Mouse (Mus musculus) heart, embryonic 10.5 days (tissue): ENCODE measurements around the gene Mad1l1. TPM values are rescaled to one million over a fixed set of nuclear protein-coding genes. Genes with fewer than 3 reads are reported as not detected.

Experiments used
- DNase-seq: peaks from one replicate; pipeline ENCODE4 v3.0.0-alpha.2; 2017; ENCODE audit warnings: low spot score
- H3K27ac ChIP-seq: fragments of 300-500 bp; sonication (generic); 2 replicates; pipeline ENCODE4 v1.5.1; 2016; ENCODE audit warnings: mild to moderate bottlenecking
- H3K27me3 ChIP-seq: fragments of 300-500 bp; sonication (generic); 2 replicates; pipeline ENCODE4 v1.6.1; 2016; ENCODE audit warnings: mild to moderate bottlenecking; ENCODE audit not compliant: poor library complexity, insufficient read depth, severe bottlenecking
- H3K36me3 ChIP-seq: fragments of 300-500 bp; sonication (generic); 2 replicates; pipeline ENCODE4 v1.6.1; 2016; ENCODE audit warnings: mild to moderate bottlenecking, moderate library complexity
- H3K4me1 ChIP-seq: fragments of 300-500 bp; sonication (generic); 2 replicates; pipeline ENCODE4 v1.6.1; 2016; ENCODE audit warnings: mild to moderate bottlenecking
- H3K4me3 ChIP-seq: fragments of 300-500 bp; sonication (generic); 2 replicates; pipeline ENCODE4 v1.5.1; 2016; ENCODE audit warnings: mild to moderate bottlenecking, moderate library complexity
- H3K9me3 ChIP-seq: fragments of 300-500 bp; sonication (generic); 2 replicates; pipeline ENCODE4 v1.6.1; 2016; ENCODE audit warnings: mild to moderate bottlenecking, moderate library complexity
- WGBS: fragments of 180-500 bp; shearing (Covaris S2); methylation state at CpG from one replicate; pipeline ENCODE4 v1.1.7; 2016; 5-methylcytosine and 5-hydroxymethylcytosine counted together
- polyA plus RNA-seq: library from polyadenylated mRNA; unstranded; fragments of >200 nt; fragmentation: Nextera tagmentation; extraction: Ambion mirVana; gene quantifications from 2 replicates; pipeline ENCODE4 v1.2.1, GENCODE M21; 2016

Gene Mad1l1
- polyA plus RNA-seq, 1 experiment from 2014 or later, result 43.5 TPM

GRCm38 (mm10) chr5:140346050-140346449, 24.7 kb upstream of the Mad1l1 start:
- Histone ChIP-seq H3K27me3 (no peaks in the 10 kb centered on the region), H3K36me3 (peaks cover 66% of the 10 kb centered on the region), H3K4me1 (peaks cover 6% of the 10 kb centered on the region; the same call in 1 of the 2 replicates), H3K27ac (no peak overlapping the region), H3K4me3 (no peak overlapping the region), H3K9me3 (no peaks in the 10 kb centered on the region)
- 69% methylated on average over 1 of the region's 1 CpGs for WGBS
- no peak for DNase-seq

DNA sequence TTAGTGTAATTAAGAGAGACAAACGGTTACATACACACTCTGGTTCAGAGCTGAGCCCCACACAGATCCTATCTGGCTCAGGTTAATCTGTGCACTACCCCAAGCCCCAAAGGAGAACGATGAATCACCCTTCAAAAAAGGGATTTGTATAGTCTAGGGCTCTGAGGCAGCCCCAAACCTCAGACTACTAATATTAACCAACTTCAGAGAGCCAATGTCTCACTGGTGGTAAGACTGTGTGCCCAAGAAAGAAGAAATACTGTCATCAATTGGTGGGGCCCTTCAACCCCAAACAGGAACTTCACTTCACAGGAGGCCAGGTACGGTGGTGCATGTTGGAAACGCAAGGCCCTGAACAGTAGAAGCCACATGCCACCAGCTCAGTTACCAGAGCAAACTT, 23.9 kb upstream of the Mad1l1 start:
- WGBS, result 90% methylated on average over 4 of the region's 4 CpGs
- peaks cover 69% of the 10 kb centered on the region for H3K36me3 ChIP-seq

DNA sequence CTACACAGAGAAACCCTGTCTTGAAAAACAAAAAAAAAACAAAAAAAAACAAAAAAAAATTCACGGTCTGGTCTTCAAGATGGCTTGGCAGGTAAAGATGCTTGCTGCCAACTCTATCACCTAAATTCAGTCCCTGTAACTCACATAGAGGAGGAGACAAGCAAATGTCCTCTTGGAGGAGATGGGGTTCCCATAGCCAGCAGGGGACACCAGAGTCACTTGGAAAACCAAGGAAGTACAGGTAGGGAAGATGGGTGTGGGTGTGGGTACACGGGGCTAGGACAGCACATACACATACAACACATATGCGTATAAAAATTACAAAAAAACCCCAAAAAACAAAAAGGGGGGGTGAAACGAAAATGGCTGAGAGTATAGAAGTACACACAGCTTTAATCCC, 21.5 kb upstream of the Mad1l1 start:
- H3K9me3 ChIP-seq, result no peaks in the 10 kb centered on the region
- H3K27ac ChIP-seq, result no peak overlapping the region
- no peaks in the 10 kb centered on the region for H3K27me3 ChIP-seq
- peaks cover 6% of the 10 kb centered on the region; the same call in 1 of the 2 replicates for H3K4me1 ChIP-seq
- DNase-seq, result no peak
- H3K4me3 ChIP-seq, result no peak overlapping the region
- WGBS, result 85% methylated on average over 4 of the region's 4 CpGs
- peaks cover 78% of the 10 kb centered on the region for H3K36me3 ChIP-seq

More for the DNA sequence above, 23.9 kb upstream of the Mad1l1 start:
- no peak overlapping the region for H3K27ac ChIP-seq
- H3K9me3 ChIP-seq, result no peaks in the 10 kb centered on the region
- no peak for DNase-seq
- H3K27me3 ChIP-seq, result no peaks in the 10 kb centered on the region
- H3K4me3 ChIP-seq, result no peak overlapping the region
- peaks cover 6% of the 10 kb centered on the region; the same call in 1 of the 2 replicates for H3K4me1 ChIP-seq

- 83% methylated on average over 3 of the region's 3 CpGs for WGBS
- H3K36me3 ChIP-seq, result peaks cover 67% of the 10 kb centered on the region
These were observed 18.5 kb upstream of the Mad1l1 start for GRCm38 (mm10) chr5:140339836-140340235.

DNA sequence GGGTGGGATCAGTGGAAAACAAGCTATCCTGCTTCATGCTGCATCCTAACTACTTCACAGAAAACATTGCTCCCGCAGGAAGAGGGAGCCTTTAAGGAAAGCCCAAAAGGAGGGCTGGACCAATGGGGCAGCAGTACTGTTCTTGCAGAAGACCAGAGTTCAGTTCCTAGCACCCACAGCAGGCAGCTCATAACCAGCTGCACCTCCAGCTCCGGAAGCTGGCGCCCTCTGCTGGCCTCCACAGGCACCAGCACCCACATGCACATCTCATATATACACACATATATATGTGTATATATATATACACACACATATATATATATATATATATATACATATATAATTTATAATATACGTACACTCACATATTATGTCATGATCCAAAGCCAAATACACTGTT, 17.4 kb upstream of the Mad1l1 start:
- WGBS, result 90% methylated on average over 4 of the region's 4 CpGs
- H3K4me1 ChIP-seq, result no peaks in the 10 kb centered on the region
- no peaks in the 10 kb centered on the region for H3K27me3 ChIP-seq
- H3K4me3 ChIP-seq, result no peak overlapping the region
- no peak overlapping the region for H3K27ac ChIP-seq
- no peak for DNase-seq
- no peaks in the 10 kb centered on the region for H3K9me3 ChIP-seq
- H3K36me3 ChIP-seq, result peaks cover 59% of the 10 kb centered on the region

More at GRCm38 (mm10) chr5:140339836-140340235, 18.5 kb upstream of the Mad1l1 start:
- H3K4me1 ChIP-seq, result no peaks in the 10 kb centered on the region
- no peak overlapping the region for H3K4me3 ChIP-seq
- DNase-seq, result no peak
- H3K27ac ChIP-seq, result no peak overlapping the region
- H3K9me3 ChIP-seq, result no peaks in the 10 kb centered on the region
- no peaks in the 10 kb centered on the region for H3K27me3 ChIP-seq

GRCm38 (mm10) chr5:140336680-140337079, 15.3 kb upstream of the Mad1l1 start:
- no peaks in the 10 kb centered on the region for H3K9me3 ChIP-seq
- no peak overlapping the region for H3K27ac ChIP-seq
- H3K27me3 ChIP-seq, result no peaks in the 10 kb centered on the region
- WGBS, result 94% methylated on average over 1 of the region's 1 CpGs
- no peak overlapping the region for H3K4me3 ChIP-seq
- H3K36me3 ChIP-seq, result peaks cover 51% of the 10 kb centered on the region
- DNase-seq, result no peak
- H3K4me1 ChIP-seq, result peaks cover 6% of the 10 kb centered on the region; the same call in 1 of the 2 replicates

DNA sequence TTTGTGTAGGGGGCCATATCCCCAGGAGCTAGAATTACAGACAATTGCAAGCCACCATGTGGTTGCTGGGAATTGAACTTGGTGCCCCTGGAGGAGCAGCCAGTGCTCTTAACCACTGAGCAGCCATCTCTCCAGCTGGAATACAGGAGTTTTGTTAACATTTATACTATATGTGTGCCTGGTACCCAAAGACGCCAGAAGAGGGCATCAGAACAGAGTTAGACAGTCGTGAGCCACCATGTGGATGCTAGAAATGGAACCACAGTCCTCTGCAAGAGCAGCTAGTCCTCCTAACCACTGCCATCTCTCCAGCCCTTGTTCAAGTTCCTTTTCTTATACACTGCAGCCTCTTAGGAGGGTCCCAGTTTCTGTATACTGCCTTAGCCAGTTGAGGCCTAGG, 12.3 kb upstream of the Mad1l1 start:
- DNase-seq, result no peak
- Histone ChIP-seq H3K27ac (no peak overlapping the region), H3K4me1 (peaks cover 14% of the 10 kb centered on the region), H3K36me3 (peaks cover 36% of the 10 kb centered on the region), H3K27me3 (no peaks in the 10 kb centered on the region), H3K9me3 (no peaks in the 10 kb centered on the region), H3K4me3 (no peak overlapping the region)
- WGBS, result 38% methylated on average over 2 of the region's 2 CpGs

DNA sequence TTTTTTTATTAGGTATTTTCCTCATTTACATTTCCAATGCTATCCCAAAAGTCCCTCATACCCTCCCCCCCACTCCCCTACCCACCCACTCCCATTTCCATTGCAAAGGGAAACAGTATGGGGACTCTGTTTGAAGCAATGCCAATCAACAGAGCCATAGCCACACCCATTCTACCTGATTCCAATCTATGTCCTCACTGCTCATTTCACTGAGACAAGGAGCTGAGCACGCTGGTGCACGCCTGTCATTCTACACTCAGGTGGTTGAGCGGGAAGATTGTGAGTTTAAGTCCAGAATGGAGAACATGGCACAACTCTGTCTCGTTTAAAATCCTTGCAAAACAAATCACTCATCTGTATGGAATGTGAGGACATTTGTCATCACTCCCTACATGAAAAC, 11.2 kb upstream of the Mad1l1 start:
- H3K27me3 ChIP-seq, result no peaks in the 10 kb centered on the region
- peaks cover 14% of the 10 kb centered on the region for H3K4me1 ChIP-seq
- no peak overlapping the region for H3K27ac ChIP-seq
- peaks cover 36% of the 10 kb centered on the region for H3K36me3 ChIP-seq
- no peaks in the 10 kb centered on the region for H3K9me3 ChIP-seq
- H3K4me3 ChIP-seq, result no peak overlapping the region; the same call in 1 of the 2 replicates
- 57% methylated on average over 4 of the region's 4 CpGs for WGBS
- DNase-seq, result no peak

DNA sequence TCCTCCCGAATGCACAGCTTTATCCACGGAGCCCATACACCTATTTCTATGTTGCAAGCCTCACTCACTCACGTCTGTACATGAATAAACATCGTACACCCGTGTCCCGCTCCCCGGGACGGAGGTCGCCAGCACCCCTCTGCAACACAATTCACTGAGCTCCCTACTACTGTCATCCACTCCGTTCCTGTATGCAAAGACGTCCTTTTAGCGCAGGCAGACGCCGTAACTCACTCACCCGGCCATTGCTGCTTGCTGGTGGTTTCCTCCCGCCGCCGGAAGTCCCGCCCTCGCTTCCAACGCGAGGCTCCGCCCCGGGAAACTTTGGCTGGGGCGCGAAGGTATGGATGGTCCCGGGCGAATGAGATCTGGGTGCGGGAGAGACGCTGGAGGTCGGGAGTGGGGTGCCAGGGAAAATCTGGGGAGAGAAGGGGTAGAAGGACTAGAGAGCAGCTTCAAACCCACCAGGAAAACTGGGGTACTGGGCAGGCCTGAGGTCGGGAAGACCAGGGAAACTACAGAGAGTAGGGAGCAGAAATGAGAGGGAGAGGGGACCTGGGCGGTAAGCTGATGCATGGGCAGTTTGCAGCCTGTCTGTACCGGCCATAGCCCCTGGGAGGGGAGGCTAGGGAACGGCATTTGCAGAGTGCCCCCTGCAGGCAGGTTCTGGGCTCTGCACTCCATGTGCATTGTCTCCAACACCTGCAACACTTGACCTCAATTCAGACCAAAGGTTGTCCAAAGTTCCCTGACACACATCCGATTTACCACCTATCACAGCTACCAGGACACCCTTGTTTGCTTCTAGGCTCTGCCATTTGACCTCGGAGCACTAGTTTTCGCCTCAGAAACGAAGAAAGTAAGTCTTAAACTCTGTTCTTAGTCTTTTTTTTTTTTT, 10.5 kb upstream of the Mad1l1 start, which contains the start of gene Mrm2:
TSS of gene Mrm2 (minus strand) at position 284 of the 898 bp plus-strand sequence.
- H3K27ac ChIP-seq, result peak within 1 kb of the TSS; percentile 90
- 1% methylated on average over 39 of the region's 39 CpGs for WGBS
- no peaks in the 10 kb centered on the region for H3K9me3 ChIP-seq
- peaks cover 14% of the 10 kb centered on the region for H3K4me1 ChIP-seq
- H3K36me3 ChIP-seq, result peaks cover 41% of the 10 kb centered on the region
- peak; percentile 94 for DNase-seq
- H3K27me3 ChIP-seq, result no peaks in the 10 kb centered on the region
- peak within 1 kb of the TSS; percentile 80 for H3K4me3 ChIP-seq

DNA sequence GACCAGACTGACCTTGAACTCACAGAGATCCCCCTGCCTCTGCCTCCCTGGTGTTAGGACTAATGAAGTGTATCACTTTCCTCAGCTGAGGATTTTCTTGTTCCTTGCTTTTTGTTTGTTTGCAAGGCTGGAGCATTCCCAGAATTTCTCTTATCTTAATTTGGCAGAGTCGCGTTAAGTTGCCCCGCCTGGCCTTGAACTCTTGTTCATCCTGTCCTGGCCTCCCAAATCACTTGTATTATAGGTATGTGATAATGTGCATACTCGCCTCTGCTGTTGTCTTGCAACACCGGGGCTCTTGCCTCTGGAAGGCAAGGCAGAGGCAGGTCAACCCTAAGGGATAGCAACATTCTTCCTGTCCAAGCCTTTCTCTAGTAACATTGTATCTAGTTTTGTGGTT, 2.7 kb upstream of the Mad1l1 start:
- Histone ChIP-seq H3K4me1 (peaks cover 20% of the 10 kb centered on the region), H3K27ac (no peak overlapping the region), H3K9me3 (no peaks in the 10 kb centered on the region), H3K4me3 (no peak overlapping the region), H3K27me3 (no peaks in the 10 kb centered on the region), H3K36me3 (peaks cover 26% of the 10 kb centered on the region)
- no peak for DNase-seq
- 84% methylated on average over 5 of the region's 5 CpGs for WGBS

GRCm38 (mm10) chr5:140321756-140322575, 614 bp upstream of the Mad1l1 start:
- Histone ChIP-seq H3K9me3 (no peaks in the 10 kb centered on the region), H3K27ac (peak overlapping the region; percentile 95), H3K36me3 (peaks cover 6% of the 10 kb centered on the region; the same call in 1 of the 2 replicates), H3K4me3 (peak overlapping the region; percentile 98), H3K4me1 (peaks cover 29% of the 10 kb centered on the region), H3K27me3 (no peaks in the 10 kb centered on the region)
- no peak for DNase-seq
- WGBS, result 3% methylated on average over 17 of the region's 17 CpGs

DNA sequence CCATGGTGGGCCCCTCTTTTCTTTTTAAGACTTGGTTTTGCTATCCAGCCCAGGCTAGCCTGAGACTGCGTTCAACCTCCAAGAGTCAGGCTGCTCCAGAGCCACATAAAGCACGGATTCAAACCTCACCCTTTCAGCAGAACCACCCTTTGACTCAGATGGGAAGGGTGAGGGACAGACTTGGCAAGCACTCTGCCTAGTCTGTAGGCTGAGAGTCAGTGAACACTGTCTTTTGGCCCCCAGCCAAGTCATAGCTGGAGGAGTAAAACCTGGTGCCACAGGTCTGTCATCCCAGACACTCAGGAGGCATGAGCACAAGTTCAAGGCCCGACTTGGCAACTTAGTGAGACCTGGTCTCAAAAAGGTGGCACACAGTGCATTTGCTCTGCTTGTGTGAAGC, 4.6 kb downstream of the Mad1l1 start:
- DNase-seq, result no peak
- H3K27ac ChIP-seq, result no peak overlapping the region
- H3K27me3 ChIP-seq, result no peaks in the 10 kb centered on the region
- peaks cover 34% of the 10 kb centered on the region for H3K4me1 ChIP-seq
- no peak overlapping the region for H3K4me3 ChIP-seq
- H3K36me3 ChIP-seq, result peaks cover 32% of the 10 kb centered on the region
- H3K9me3 ChIP-seq, result no peaks in the 10 kb centered on the region
- WGBS, result 90% methylated on average over 3 of the region's 3 CpGs

DNA sequence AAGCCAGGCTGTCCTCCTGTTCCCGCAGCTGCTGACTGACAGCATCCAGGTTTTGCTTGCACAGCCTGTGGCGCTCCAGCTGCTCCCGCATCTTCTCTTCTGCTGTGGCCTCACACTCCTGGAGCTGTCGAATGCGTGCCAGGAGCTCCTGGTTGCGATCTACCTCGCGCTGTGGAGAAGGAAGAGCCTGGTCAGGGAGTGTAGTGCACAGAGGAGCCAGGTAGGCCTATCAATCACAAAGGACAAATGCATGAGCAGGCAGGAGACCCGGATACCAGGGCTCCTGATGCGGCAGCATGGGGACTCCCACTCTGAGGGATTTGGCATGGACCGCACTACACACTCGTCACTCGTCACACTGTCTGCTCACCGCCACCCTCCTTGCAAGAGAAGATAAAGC, 13.8 kb downstream of the Mad1l1 start:
- Histone ChIP-seq H3K4me3 (no peak overlapping the region; the same call in 1 of the 2 replicates), H3K27me3 (no peaks in the 10 kb centered on the region), H3K27ac (peak overlapping the region; percentile 72), H3K9me3 (no peaks in the 10 kb centered on the region), H3K4me1 (peaks cover 27% of the 10 kb centered on the region), H3K36me3 (peaks cover 82% of the 10 kb centered on the region)
- DNase-seq, result no peak
- WGBS, result 63% methylated on average over 14 of the region's 14 CpGs
